Mouse (Mus musculus) spleen, adult 18-20 months (tissue): Measurements from ENCODE around the gene Grid2ip.

Source experiments
- DNase-seq, 2 experiments: peaks; one replicate each; pipeline ENCODE4 v3.0.0; 2022; ENCODE audit warnings: mixed read lengths in 2 of 2

The Grid2ip gene

GRCm38 (mm10) chr5:143356686-143357388 is at the start of gene Grid2ip:
Gene Grid2ip, plus strand, starts transcription at chr5:143357338.
- DNase-seq = no peak

GRCm38 (mm10) chr5:143308825-143309224 is 48.3 kb upstream of the Grid2ip start:
- no peak for DNase-seq

GRCm38 (mm10) chr5:143309916-143310315 is 47.2 kb upstream of the Grid2ip start:
- DNase-seq = no peak

- peak; percentile 54 to 82 for DNase-seq
These were observed 45.3 kb upstream of the Grid2ip start for GRCm38 (mm10) chr5:143311886-143312285.

- DNase-seq = no peak
These were observed 42.9 kb upstream of the Grid2ip start for GRCm38 (mm10) chr5:143314183-143314729.

- DNase-seq = peak; percentile 78 to 95
These were observed 42.2 kb upstream of the Grid2ip start, which contains the start of gene E130309D02Rik for GRCm38 (mm10) chr5:143314730-143315513. Gene E130309D02Rik, minus strand, starts transcription at chr5:143315360.

- DNase-seq = no peak
These were observed 41.6 kb upstream of the Grid2ip start for GRCm38 (mm10) chr5:143315514-143315888.

- DNase-seq = no peak
These were observed 40.4 kb upstream of the Grid2ip start for GRCm38 (mm10) chr5:143316605-143317287.

- DNase-seq = no peak
These were observed 39.9 kb upstream of the Grid2ip start for GRCm38 (mm10) chr5:143317288-143317610.

GRCm38 (mm10) chr5:143328690-143329495 is 28.2 kb upstream of the Grid2ip start, which contains the start of gene Zdhhc4:
Gene Zdhhc4, minus strand, starts transcription at chr5:143329256.
- peak; percentile 80 to 91 for DNase-seq

- DNase-seq = peak in 1 of 2 experiments; percentile 73
These were observed 23.3 kb upstream of the Grid2ip start for GRCm38 (mm10) chr5:143333872-143334271.

- DNase-seq = no peak
These were observed 22.6 kb upstream of the Grid2ip start for GRCm38 (mm10) chr5:143334418-143335088.

- DNase-seq = no peak
These were observed 22.1 kb upstream of the Grid2ip start for GRCm38 (mm10) chr5:143335089-143335460.

GRCm38 (mm10) chr5:143336559-143336958 is 20.6 kb upstream of the Grid2ip start:
- no peak for DNase-seq

GRCm38 (mm10) chr5:143339603-143340002 is 17.5 kb upstream of the Grid2ip start:
- no peak for DNase-seq

- no peak for DNase-seq
These were observed 10.8 kb upstream of the Grid2ip start for GRCm38 (mm10) chr5:143346367-143346766.

GRCm38 (mm10) chr5:143356017-143356416 is 1.1 kb upstream of the Grid2ip start:
- no peak for DNase-seq

GRCm38 (mm10) chr5:143357564-143357963 is 426 bp downstream of the Grid2ip start:
- DNase-seq = no peak

- DNase-seq = no peak
These were observed 2.1 kb downstream of the Grid2ip start for GRCm38 (mm10) chr5:143359263-143359662.

GRCm38 (mm10) chr5:143360000-143360399 is 2.9 kb downstream of the Grid2ip start:
- DNase-seq = no peak

GRCm38 (mm10) chr5:143361428-143361827 is 4.3 kb downstream of the Grid2ip start:
- DNase-seq = no peak
